Mouse (Mus musculus) myocyte (in vitro differentiated cells): ENCODE measurements around the gene Prpf18. TPM values are rescaled to one million over a fixed set of nuclear protein-coding genes. Genes with fewer than 3 reads are reported as not detected.

ENCODE experiments used
- H3K27me3 ChIP-seq: one replicate; pipeline ENCODE4 v1.6.1; 2011; ENCODE audit not compliant: control insufficient read depth, insufficient read depth, insufficient read length
- H3K36me3 ChIP-seq: one replicate; pipeline ENCODE4 v1.6.1; 2011; ENCODE audit not compliant: control insufficient read depth, insufficient read depth
- H3K4me2 ChIP-seq: one replicate; pipeline ENCODE4 v1.6.1; 2011; ENCODE audit warnings: low read depth, control low read depth
- H3K4me3 ChIP-seq: one replicate; pipeline ENCODE4 v1.5.1; 2011; ENCODE audit warnings: mild to moderate bottlenecking, control low read depth, moderate library complexity
- H3K79me2 ChIP-seq: one replicate; pipeline ENCODE4 v1.6.1; 2011; ENCODE audit not compliant: control insufficient read depth, insufficient read depth
- H3ac ChIP-seq: one replicate; pipeline ENCODE4 v1.6.1; 2011; ENCODE audit not compliant: control insufficient read depth, insufficient read length
- CEBPB ChIP-seq: IDR thresholded peaks from 2 replicates; pipeline ENCODE4 v1.6.1; 2011; ENCODE audit warnings: mild to moderate bottlenecking, moderate library complexity; ENCODE audit not compliant: poor library complexity, insufficient read depth, severe bottlenecking
- E2F4 ChIP-seq: IDR thresholded peaks from one replicate; pipeline ENCODE4 v1.6.1; 2011; ENCODE audit warnings: mild to moderate bottlenecking, control low read depth, moderate library complexity; ENCODE audit not compliant: insufficient read depth
- MAX ChIP-seq: IDR thresholded peaks from one replicate; pipeline ENCODE4 v1.6.1; 2011; ENCODE audit warnings: low read depth, mild to moderate bottlenecking, control low read depth
- MYOD1 ChIP-seq, 3 experiments: IDR thresholded peaks; one replicate each; pipeline ENCODE4 v1.6.1; 2011; ENCODE audit warnings: control low read depth in 2 of 3, low read depth in 2 of 3, mild to moderate bottlenecking in 2 of 3, moderate library complexity in 1 of 3; ENCODE audit not compliant: insufficient read length in 2 of 3, control insufficient read depth in 1 of 3
- MYOG ChIP-seq, 3 experiments: IDR thresholded peaks; one replicate each; pipeline ENCODE4 v1.6.1; 2011; ENCODE audit warnings: control low read depth in 2 of 3, low read depth in 2 of 3, mild to moderate bottlenecking in 2 of 3; ENCODE audit not compliant: insufficient read length in 2 of 3, control insufficient read depth in 1 of 3, insufficient read depth in 1 of 3
- POLR2A ChIP-seq: IDR thresholded peaks from one replicate; pipeline ENCODE4 v1.6.1; 2011; ENCODE audit warnings: low read depth, mild to moderate bottlenecking, control low read depth, moderate library complexity; ENCODE audit not compliant: insufficient read length
- POLR2AphosphoS2 ChIP-seq: IDR thresholded peaks from one replicate; pipeline ENCODE4 v1.6.1; 2011; ENCODE audit warnings: low read depth, control low read depth; ENCODE audit not compliant: insufficient read length
- REST ChIP-seq: IDR thresholded peaks from one replicate; pipeline ENCODE4 v1.6.1; 2011; ENCODE audit warnings: mild to moderate bottlenecking, control low read depth, moderate library complexity; ENCODE audit not compliant: insufficient read depth, insufficient read length
- SRF ChIP-seq: IDR thresholded peaks from one replicate; pipeline ENCODE4 v1.6.1; 2011; ENCODE audit warnings: low read depth; ENCODE audit not compliant: control insufficient read depth, insufficient read length
- TCF12 ChIP-seq: IDR thresholded peaks from one replicate; pipeline ENCODE4 v1.6.1; 2011; ENCODE audit warnings: mild to moderate bottlenecking, control low read depth; ENCODE audit not compliant: poor library complexity, insufficient read depth, severe bottlenecking
- TCF3 ChIP-seq: IDR thresholded peaks from one replicate; pipeline ENCODE4 v1.6.1; 2011; ENCODE audit warnings: low read depth, control low read depth; ENCODE audit not compliant: insufficient read length
- USF1 ChIP-seq: IDR thresholded peaks from one replicate; pipeline ENCODE4 v1.6.1; 2011; ENCODE audit warnings: low read depth, mild to moderate bottlenecking, control low read depth, moderate library complexity
- polyA plus RNA-seq: library from polyadenylated mRNA; unstranded; fragments of >200 nt; fragmentation: generic; extraction: Trizol; gene quantifications from one replicate; pipeline ENCODE4 v1.2.1, GENCODE M21; 2012; ENCODE audit warnings: missing spikeins

Gene Prpf18
- polyA plus RNA-seq, 1 experiment = 15.7 TPM

DNA sequence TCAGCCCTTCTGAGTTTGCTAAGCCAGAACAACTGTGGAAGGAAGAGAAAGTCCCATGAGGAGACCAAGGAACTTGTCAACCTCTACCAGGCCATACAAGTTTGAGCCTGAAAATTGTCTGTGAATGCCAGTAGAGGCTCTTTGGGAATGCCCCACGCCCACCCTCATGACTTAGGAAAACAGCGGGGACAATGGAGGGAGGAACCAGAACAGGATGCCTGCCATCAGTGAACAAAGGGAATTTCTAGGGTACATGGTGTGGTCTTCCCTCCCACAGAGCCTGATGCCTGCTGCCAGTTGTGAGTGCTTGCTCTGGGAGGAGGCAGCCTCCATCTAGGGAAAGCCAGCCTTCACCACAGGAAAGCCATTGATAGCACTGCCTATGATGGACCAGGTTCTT lies 76.8 kb downstream of the Prpf18 start:
- Histone ChIP-seq H3ac (no peak overlapping the region), H3K79me2 (peaks cover 28% of the 10 kb centered on the region), H3K4me3 (no peak overlapping the region), H3K4me2 (no peak overlapping the region), H3K36me3 (peaks cover 80% of the 10 kb centered on the region), H3K27me3 (no peaks in the 10 kb centered on the region)
- TF ChIP-seq MYOG (IDR thresholded peaks at IDR 0.05; ENCODE audit: control insufficient read depth in 1 of 3, insufficient read depth in 1 of 3, insufficient read length in 2 of 3, low read depth in 2 of 3) (peak in 1 of 3 experiments; percentile 44), TCF12 (no peak)

DNA sequence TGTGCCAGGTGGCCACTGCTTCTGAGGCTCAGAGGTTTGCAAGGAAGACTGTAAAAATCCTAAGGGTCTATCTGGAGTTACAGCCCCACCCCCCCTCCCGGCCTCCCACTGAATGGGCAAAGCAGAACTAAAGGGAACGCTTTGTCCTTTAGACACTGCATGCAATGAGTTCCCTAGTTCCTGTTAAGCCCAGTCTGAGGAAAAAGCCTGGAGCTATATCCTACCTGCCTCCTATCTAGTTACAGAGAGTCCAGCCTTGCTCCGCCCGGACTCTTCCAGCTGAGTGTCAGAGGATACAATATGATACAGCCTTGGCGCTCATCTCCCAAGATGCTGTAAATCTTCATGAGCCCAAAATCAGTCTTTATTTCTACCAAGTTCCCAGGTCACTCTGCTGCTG lies 77.7 kb downstream of the Prpf18 start:
- Histone ChIP-seq H3K4me3 (no peak overlapping the region), H3K79me2 (peaks cover 26% of the 10 kb centered on the region), H3ac (no peak overlapping the region), H3K27me3 (no peaks in the 10 kb centered on the region), H3K36me3 (peaks cover 81% of the 10 kb centered on the region), H3K4me2 (no peak overlapping the region)
- TF ChIP-seq REST (no peak), MYOG (IDR thresholded peaks at IDR 0.05; ENCODE audit: control insufficient read depth in 1 of 3, insufficient read depth in 1 of 3, insufficient read length in 2 of 3, low read depth in 2 of 3) (no peak), E2F4 (no peak), TCF3 (no peak), POLR2AphosphoS2 (no peak), TCF12 (no peak), MAX (no peak), MYOD1 (IDR thresholded peaks at IDR 0.05; ENCODE audit: control insufficient read depth in 1 of 3, insufficient read length in 2 of 3, low read depth in 2 of 3) (no peak), USF1 (no peak), POLR2A (no peak), SRF (no peak), CEBPB (no peak)

DNA sequence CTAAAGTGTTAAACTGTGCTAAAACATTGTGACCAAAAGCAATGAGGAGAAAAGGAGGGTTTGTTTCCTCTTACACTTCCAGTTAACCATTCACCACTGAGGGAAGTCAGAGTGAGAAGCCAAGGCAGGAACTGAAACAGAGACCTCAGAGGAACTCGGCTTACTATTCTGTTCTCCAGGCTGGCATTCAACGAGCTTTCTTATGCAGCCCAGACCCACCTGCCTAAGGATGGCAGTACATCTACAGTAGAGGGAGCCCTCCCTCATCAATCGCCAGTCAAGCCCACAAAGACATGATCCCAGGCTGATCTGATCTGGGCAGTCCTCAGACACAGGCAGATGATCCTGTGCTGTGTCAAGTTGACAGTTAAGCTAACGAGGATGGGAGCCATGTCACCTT lies 78.5 kb downstream of the Prpf18 start:
- H3K4me3 ChIP-seq = no peak overlapping the region
- no peak overlapping the region for H3ac ChIP-seq
- peaks cover 22% of the 10 kb centered on the region for H3K79me2 ChIP-seq
- TF ChIP-seq POLR2AphosphoS2 = peak; percentile 34
- no peak for TF ChIP-seq MYOG (IDR thresholded peaks at IDR 0.05; ENCODE audit: control insufficient read depth in 1 of 3, insufficient read depth in 1 of 3, insufficient read length in 2 of 3, low read depth in 2 of 3)
- H3K36me3 ChIP-seq = peaks cover 73% of the 10 kb centered on the region
- H3K27me3 ChIP-seq = no peaks in the 10 kb centered on the region
- no peak overlapping the region for H3K4me2 ChIP-seq

DNA sequence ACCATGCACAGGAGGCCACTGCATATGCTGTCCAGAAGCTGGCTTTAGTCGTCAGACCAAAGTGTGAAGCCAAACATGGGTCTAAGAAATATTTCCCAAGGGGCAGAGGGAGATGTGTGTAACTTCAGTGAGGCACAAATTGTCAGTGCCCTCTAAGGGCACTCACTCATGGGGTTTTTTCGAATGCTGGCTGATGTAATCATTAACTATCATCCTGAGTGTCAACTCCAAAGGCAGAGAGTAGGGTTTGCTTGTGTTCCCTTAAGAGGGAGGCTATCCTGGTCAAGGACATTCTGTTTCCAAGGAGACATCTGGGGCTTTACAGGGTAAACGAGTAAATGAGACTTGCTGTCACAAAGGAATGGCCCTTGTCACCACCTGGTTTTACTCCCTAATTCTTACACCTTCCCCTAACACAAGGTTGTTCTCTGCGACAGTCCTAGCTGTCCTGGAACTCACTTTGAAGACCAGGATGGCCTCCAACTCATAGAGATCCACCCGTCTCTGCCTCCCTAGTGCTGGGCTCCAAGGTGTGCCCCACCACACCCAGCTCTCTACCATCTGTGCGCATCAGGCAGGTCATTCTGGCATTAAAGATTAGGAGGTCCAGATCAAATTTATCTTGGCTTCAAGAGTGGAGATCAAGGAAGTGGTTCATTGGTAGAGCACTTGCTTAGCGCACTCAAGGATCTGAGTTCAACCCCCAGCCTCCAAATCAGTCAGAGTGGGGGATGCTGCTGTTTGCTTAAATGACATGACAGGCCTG lies 79.2 kb downstream of the Prpf18 start:
- Histone ChIP-seq H3K4me2 (no peak overlapping the region), H3K4me3 (no peak overlapping the region), H3K27me3 (no peaks in the 10 kb centered on the region), H3K79me2 (peaks cover 18% of the 10 kb centered on the region), H3ac (no peak overlapping the region), H3K36me3 (peaks cover 70% of the 10 kb centered on the region)
- no peak for TF ChIP-seq MYOD1 (IDR thresholded peaks at IDR 0.05; ENCODE audit: control insufficient read depth in 1 of 3, insufficient read length in 2 of 3, low read depth in 2 of 3)
- TF ChIP-seq USF1 = no peak
- TF ChIP-seq E2F4 = no peak
- TF ChIP-seq TCF3 = no peak
- TF ChIP-seq REST = no peak
- no peak for TF ChIP-seq POLR2AphosphoS2
- TF ChIP-seq MAX = no peak
- no peak for TF ChIP-seq POLR2A
- no peak for TF ChIP-seq MYOG (IDR thresholded peaks at IDR 0.05; ENCODE audit: control insufficient read depth in 1 of 3, insufficient read depth in 1 of 3, insufficient read length in 2 of 3, low read depth in 2 of 3)
- TF ChIP-seq TCF12 = no peak
- no peak for TF ChIP-seq SRF
- TF ChIP-seq CEBPB = no peak

Other genes starting within 250 kb of the Prpf18 start
- not detected for gene Bend7, start 65.7 kb upstream of the Prpf18 start, polyA plus RNA-seq
- gene Sephs1, start 229.5 kb upstream of the Prpf18 start, polyA plus RNA-seq = 15.9 TPM